Mouse (Mus musculus): ENCODE results near the gene Tmem150c. TPM values are rescaled to one million over a fixed set of nuclear protein-coding genes. Genes with fewer than 3 reads are reported as not detected.

Tmem150c gene
- polyA plus RNA-seq, 1 experiment, result 0.65 TPM

GRCm38 (mm10) chr5:100108866-100109265 is 50.7 kb downstream of the Tmem150c start:
- H3K4me3 ChIP-seq (replicated peaks; ENCODE audit: control insufficient read depth, low read depth, low read length), result no peak overlapping the region
- no peak overlapping the region for H3K27ac ChIP-seq (ENCODE audit: control insufficient read depth, insufficient read depth, low read depth, low read length, poor library complexity)
- peaks cover 2% of the 10 kb centered on the region for H3K4me1 ChIP-seq (ENCODE audit: control insufficient read depth, insufficient read depth, low read length)
- TF ChIP-seq CTCF (IDR thresholded peaks at IDR 0.05; ENCODE audit: control insufficient read depth, insufficient read depth, low read length) (no peak), POLR2A (IDR thresholded peaks at IDR 0.05; ENCODE audit: borderline replicate concordance, control insufficient read depth, low read depth, low read length) (no peak)
- 82% methylated on average over 9 of the region's 9 CpGs for WGBS

- WGBS, result 93% methylated on average over 1 of the region's 1 CpGs
- H3K4me3 ChIP-seq (replicated peaks; ENCODE audit: control insufficient read depth, low read depth, low read length), result no peak overlapping the region
- H3K27ac ChIP-seq (ENCODE audit: control insufficient read depth, insufficient read depth, low read depth, low read length, poor library complexity), result no peak overlapping the region
- no peak for TF ChIP-seq POLR2A (IDR thresholded peaks at IDR 0.05; ENCODE audit: borderline replicate concordance, control insufficient read depth, low read depth, low read length)
- no peak for TF ChIP-seq CTCF (IDR thresholded peaks at IDR 0.05; ENCODE audit: control insufficient read depth, insufficient read depth, low read length)
- H3K4me1 ChIP-seq (ENCODE audit: control insufficient read depth, insufficient read depth, low read length), result no peaks in the 10 kb centered on the region
Measured at GRCm38 (mm10) chr5:100102395-100102794, 57.2 kb downstream of the Tmem150c start.

- TF ChIP-seq CTCF (IDR thresholded peaks at IDR 0.05; ENCODE audit: control insufficient read depth, insufficient read depth, low read length) (no peak), POLR2A (IDR thresholded peaks at IDR 0.05; ENCODE audit: borderline replicate concordance, control insufficient read depth, low read depth, low read length) (no peak)
- 76% methylated on average over 4 of the region's 4 CpGs for WGBS
- H3K4me1 ChIP-seq (ENCODE audit: control insufficient read depth, insufficient read depth, low read length), result no peaks in the 10 kb centered on the region
- no peak overlapping the region for H3K27ac ChIP-seq (ENCODE audit: control insufficient read depth, insufficient read depth, low read depth, low read length, poor library complexity)
- no peak overlapping the region for H3K4me3 ChIP-seq (replicated peaks; ENCODE audit: control insufficient read depth, low read depth, low read length)
Measured at GRCm38 (mm10) chr5:100097967-100098366, 61.6 kb downstream of the Tmem150c start.

- Histone ChIP-seq H3K4me3 (replicated peaks; ENCODE audit: control insufficient read depth, low read depth, low read length) (no peak overlapping the region), H3K4me1 (ENCODE audit: control insufficient read depth, insufficient read depth, low read length) (no peaks in the 10 kb centered on the region), H3K27ac (ENCODE audit: control insufficient read depth, insufficient read depth, low read depth, low read length, poor library complexity) (no peak overlapping the region)
- 81% methylated on average over 5 of the region's 5 CpGs for WGBS
- no peak for TF ChIP-seq POLR2A (IDR thresholded peaks at IDR 0.05; ENCODE audit: borderline replicate concordance, control insufficient read depth, low read depth, low read length)
- no peak for TF ChIP-seq CTCF (IDR thresholded peaks at IDR 0.05; ENCODE audit: control insufficient read depth, insufficient read depth, low read length)
Measured at GRCm38 (mm10) chr5:100096955-100097354, 62.7 kb downstream of the Tmem150c start.

- no peak overlapping the region for H3K27ac ChIP-seq (ENCODE audit: control insufficient read depth, insufficient read depth, low read depth, low read length, poor library complexity)
- no peaks in the 10 kb centered on the region for H3K4me1 ChIP-seq (ENCODE audit: control insufficient read depth, insufficient read depth, low read length)
- no peak for TF ChIP-seq CTCF (IDR thresholded peaks at IDR 0.05; ENCODE audit: control insufficient read depth, insufficient read depth, low read length)
- TF ChIP-seq POLR2A (IDR thresholded peaks at IDR 0.05; ENCODE audit: borderline replicate concordance, control insufficient read depth, low read depth, low read length), result no peak
- H3K4me3 ChIP-seq (replicated peaks; ENCODE audit: control insufficient read depth, low read depth, low read length), result no peak overlapping the region
- WGBS, result 48% methylated on average over 17 of the region's 17 CpGs
Measured at GRCm38 (mm10) chr5:100091602-100092001, 68.0 kb downstream of the Tmem150c start.

GRCm38 (mm10) chr5:100091263-100091594 is 68.4 kb downstream of the Tmem150c start:
- H3K4me3 ChIP-seq (replicated peaks; ENCODE audit: control insufficient read depth, low read depth, low read length), result no peak overlapping the region
- H3K4me1 ChIP-seq (ENCODE audit: control insufficient read depth, insufficient read depth, low read length), result no peaks in the 10 kb centered on the region
- WGBS, result 69% methylated on average over 10 of the region's 10 CpGs
- no peak for TF ChIP-seq CTCF (IDR thresholded peaks at IDR 0.05; ENCODE audit: control insufficient read depth, insufficient read depth, low read length)
- no peak for TF ChIP-seq POLR2A (IDR thresholded peaks at IDR 0.05; ENCODE audit: borderline replicate concordance, control insufficient read depth, low read depth, low read length)
- H3K27ac ChIP-seq (ENCODE audit: control insufficient read depth, insufficient read depth, low read depth, low read length, poor library complexity), result no peak overlapping the region

- no peak overlapping the region for H3K27ac ChIP-seq (ENCODE audit: control insufficient read depth, insufficient read depth, low read depth, low read length, poor library complexity)
- H3K4me1 ChIP-seq (ENCODE audit: control insufficient read depth, insufficient read depth, low read length), result no peaks in the 10 kb centered on the region
- WGBS, result 57% methylated on average over 12 of the region's 12 CpGs
- no peak for TF ChIP-seq POLR2A (IDR thresholded peaks at IDR 0.05; ENCODE audit: borderline replicate concordance, control insufficient read depth, low read depth, low read length)
- TF ChIP-seq CTCF (IDR thresholded peaks at IDR 0.05; ENCODE audit: control insufficient read depth, insufficient read depth, low read length), result no peak
- no peak overlapping the region for H3K4me3 ChIP-seq (replicated peaks; ENCODE audit: control insufficient read depth, low read depth, low read length)
Measured at GRCm38 (mm10) chr5:100090515-100091262, 68.9 kb downstream of the Tmem150c start.

- H3K4me3 ChIP-seq (replicated peaks; ENCODE audit: control insufficient read depth, low read depth, low read length), result no peak overlapping the region
- H3K27ac ChIP-seq (ENCODE audit: control insufficient read depth, insufficient read depth, low read depth, low read length, poor library complexity), result no peak overlapping the region
- no peaks in the 10 kb centered on the region; the same call in 1 of the 2 replicates for H3K4me1 ChIP-seq (ENCODE audit: control insufficient read depth, insufficient read depth, low read length)
- no peak for TF ChIP-seq POLR2A (IDR thresholded peaks at IDR 0.05; ENCODE audit: borderline replicate concordance, control insufficient read depth, low read depth, low read length)
- TF ChIP-seq CTCF (IDR thresholded peaks at IDR 0.05; ENCODE audit: control insufficient read depth, insufficient read depth, low read length), result no peak
- 66% methylated on average over 8 of the region's 8 CpGs for WGBS
Measured at GRCm38 (mm10) chr5:100085097-100085496, 74.5 kb downstream of the Tmem150c start.

Measured in bone marrow, adult 2 months (tissue).